Mouse (Mus musculus) macrophage (primary cell): ENCODE results near the gene Fam189b. TPM values are rescaled to one million over a fixed set of nuclear protein-coding genes. Genes with fewer than 3 reads are reported as not detected.

Experiments
- H3K27ac ChIP-seq: fragments of 350-480 bp; formaldehyde crosslinking; 2 replicates; pipeline ENCODE4 v1.9.0; 2021
- H3K36me3 ChIP-seq: fragments of 350-480 bp; formaldehyde crosslinking; 2 replicates; pipeline ENCODE4 v1.9.0; 2021; ENCODE audit errors: inconsistent target
- H3K4me3 ChIP-seq: fragments of 350-480 bp; formaldehyde crosslinking; 2 replicates; pipeline ENCODE4 v1.9.0; 2021; ENCODE audit errors: inconsistent target
- H3K79me2 ChIP-seq: fragments of 350-480 bp; formaldehyde crosslinking; 2 replicates; pipeline ENCODE4 v1.9.0; 2021; ENCODE audit errors: inconsistent target
- WGBS: methylation state at CpG from one replicate; pipeline ENCODE4 v1.1.7; 2026; ENCODE audit warnings: inconsistent platforms; ENCODE audit not compliant: missing documents; 5-methylcytosine and 5-hydroxymethylcytosine counted together
- polyA plus RNA-seq: library from polyadenylated mRNA; stranded (reverse); fragments of 250-400 nt; gene quantifications from 3 replicates; pipeline ENCODE4 v1.2.4, GENCODE M21; 2018; ENCODE audit warnings: inconsistent platforms

Gene Fam189b
- polyA plus RNA-seq, 1 experiment from 2014 or later = 1.1 TPM

- Histone ChIP-seq H3K36me3 (peaks cover 26% of the 10 kb centered on the region), H3K4me3 (no peak overlapping the region), H3K27ac (peak overlapping the region; percentile 1; the same call in 1 of the 2 replicates)
Measured at GRCm38 (mm10) chr3:89181749-89182500, 1.0 kb upstream of the Fam189b start.

GRCm38 (mm10) chr3:89182531-89183057 lies 349 bp upstream of the Fam189b start:
- Histone ChIP-seq H3K4me3 (peak overlapping the region; percentile 53), H3K36me3 (peaks cover 26% of the 10 kb centered on the region), H3K79me2 (peaks cover 19% of the 10 kb centered on the region), H3K27ac (peak overlapping the region; percentile 42)
- 19% methylated on average over 7 of the region's 7 CpGs for WGBS

More at GRCm38 (mm10) chr3:89181749-89182500, 1.0 kb upstream of the Fam189b start:
- H3K79me2 ChIP-seq = peaks cover 19% of the 10 kb centered on the region
- 90% methylated on average over 26 of the region's 27 CpGs for WGBS

- H3K27ac ChIP-seq = no peak overlapping the region
- H3K79me2 ChIP-seq = peaks cover 6% of the 10 kb centered on the region
- WGBS = 82% methylated on average over 5 of the region's 6 CpGs
- H3K36me3 ChIP-seq = peaks cover 26% of the 10 kb centered on the region
- peak overlapping the region; percentile 53; the same call in 1 of the 2 replicates for H3K4me3 ChIP-seq
Measured at GRCm38 (mm10) chr3:89183959-89184315, 994 bp downstream of the Fam189b start.

- Histone ChIP-seq H3K4me3 (no peak overlapping the region), H3K79me2 (no peaks in the 10 kb centered on the region), H3K27ac (no peak overlapping the region), H3K36me3 (no peaks in the 10 kb centered on the region)
- WGBS = 94% methylated on average over 18 of the region's 23 CpGs
Measured at GRCm38 (mm10) chr3:89187197-89187596, 4.3 kb downstream of the Fam189b start.

- H3K36me3 ChIP-seq = no peaks in the 10 kb centered on the region
- WGBS = 87% methylated on average over 18 of the region's 18 CpGs
- no peak overlapping the region for H3K4me3 ChIP-seq
- H3K79me2 ChIP-seq = no peaks in the 10 kb centered on the region
- no peak overlapping the region for H3K27ac ChIP-seq
Measured at GRCm38 (mm10) chr3:89187690-89188477, 4.9 kb downstream of the Fam189b start.

- Histone ChIP-seq H3K79me2 (no peaks in the 10 kb centered on the region), H3K27ac (no peak overlapping the region), H3K36me3 (no peaks in the 10 kb centered on the region), H3K4me3 (no peak overlapping the region)
- 94% methylated on average over 12 of the region's 12 CpGs for WGBS
Measured at GRCm38 (mm10) chr3:89188478-89188875, 5.5 kb downstream of the Fam189b start.

- Histone ChIP-seq H3K36me3 (no peaks in the 10 kb centered on the region), H3K27ac (no peak overlapping the region)
Measured at GRCm38 (mm10) chr3:89190436-89190835, 7.5 kb downstream of the Fam189b start.

GRCm38 (mm10) chr3:89193351-89193750 lies 10.4 kb downstream of the Fam189b start:
- Histone ChIP-seq H3K4me3 (no peak overlapping the region), H3K79me2 (no peaks in the 10 kb centered on the region), H3K27ac (no peak overlapping the region), H3K36me3 (no peaks in the 10 kb centered on the region)
- 40% methylated on average over 1 of the region's 1 CpGs for WGBS

More at GRCm38 (mm10) chr3:89190436-89190835, 7.5 kb downstream of the Fam189b start:
- no peaks in the 10 kb centered on the region for H3K79me2 ChIP-seq
- H3K4me3 ChIP-seq = no peak overlapping the region
- 18% methylated on average over 8 of the region's 8 CpGs for WGBS

GRCm38 (mm10) chr3:89193853-89194252 lies 10.9 kb downstream of the Fam189b start:
- no peak overlapping the region for H3K4me3 ChIP-seq
- 76% methylated on average over 2 of the region's 2 CpGs for WGBS
- H3K36me3 ChIP-seq = no peaks in the 10 kb centered on the region
- no peak overlapping the region for H3K27ac ChIP-seq
- H3K79me2 ChIP-seq = no peaks in the 10 kb centered on the region

- WGBS = 10% methylated on average over 33 of the region's 33 CpGs
- peak overlapping the region; percentile 39 for H3K27ac ChIP-seq
- no peaks in the 10 kb centered on the region for H3K36me3 ChIP-seq
- no peaks in the 10 kb centered on the region for H3K79me2 ChIP-seq
- peak overlapping the region; percentile 39 for H3K4me3 ChIP-seq
Measured at GRCm38 (mm10) chr3:89195979-89196877, 13.3 kb downstream of the Fam189b start.

- Histone ChIP-seq H3K4me3 (no peak overlapping the region), H3K79me2 (peaks cover 22% of the 10 kb centered on the region), H3K36me3 (peaks cover 10% of the 10 kb centered on the region), H3K27ac (no peak overlapping the region)
- 41% methylated on average over 3 of the region's 3 CpGs for WGBS
Measured at GRCm38 (mm10) chr3:89199839-89200238, 16.9 kb downstream of the Fam189b start.

GRCm38 (mm10) chr3:89202253-89203141 lies 19.6 kb downstream of the Fam189b start, which contains the start of gene Gba:
Gene Gba, plus strand, starts transcription at chr3:89202928.
- Histone ChIP-seq H3K79me2 (peaks cover 36% of the 10 kb centered on the region), H3K27ac (peak within 1 kb of the TSS; percentile 72), H3K36me3 (peaks cover 36% of the 10 kb centered on the region), H3K4me3 (peak within 1 kb of the TSS; percentile 80)
- 23% methylated on average over 12 of the region's 13 CpGs for WGBS

GRCm38 (mm10) chr3:89203142-89203514 lies 20.2 kb downstream of the Fam189b start:
- Histone ChIP-seq H3K27ac (peak overlapping the region; percentile 72), H3K79me2 (peaks cover 36% of the 10 kb centered on the region), H3K36me3 (peaks cover 42% of the 10 kb centered on the region), H3K4me3 (peak overlapping the region; percentile 80)
- WGBS = 38% methylated on average over 5 of the region's 5 CpGs
